Mouse (Mus musculus): ENCODE results near the gene Actr2. TPM values are rescaled to one million over a fixed set of nuclear protein-coding genes. Genes with fewer than 3 reads are reported as not detected.

Actr2 gene
- polyA plus RNA-seq, 1 experiment from 2014 or later: 115 TPM

Other genes starting within 250 kb of the Actr2 start
- gene Spred2, start 188.5 kb downstream of the Actr2 start, polyA plus RNA-seq (2015; fragmentation: Nextera tagmentation; extraction: Ambion mirVana): 8.5 and 9.7 TPM in 2 replicates
- 264 and 287 TPM in 2 replicates for gene Rab1a, start 88.5 kb upstream of the Actr2 start, polyA plus RNA-seq (2015; fragmentation: Nextera tagmentation; extraction: Ambion mirVana)
- 31.1 and 33.2 TPM in 2 replicates for gene Cep68, start 136.5 kb upstream of the Actr2 start, polyA plus RNA-seq (2015; fragmentation: Nextera tagmentation; extraction: Ambion mirVana)
- 19.1 and 20.5 TPM in 2 replicates for gene Slc1a4, start 219.8 kb upstream of the Actr2 start, polyA plus RNA-seq (2015; fragmentation: Nextera tagmentation; extraction: Ambion mirVana)